Mouse (Mus musculus) MEL (cell line): ENCODE measurements around the gene Ptprr. TPM values are rescaled to one million over a fixed set of nuclear protein-coding genes. Genes with fewer than 3 reads are reported as not detected.

Experiments
- DNase-seq: peaks from one replicate; pipeline ENCODE4 v3.0.0; 2011; ENCODE audit warnings: low read depth, low spot score
- H3K27ac ChIP-seq: 2 replicates; pipeline ENCODE4 v1.5.1; 2012; ENCODE audit warnings: low read depth, mild to moderate bottlenecking, control low read depth, low read length, moderate library complexity; ENCODE audit not compliant: control insufficient read depth
- H3K27me3 ChIP-seq, 2 experiments: fragments of 150-350 bp in 1 of 2; sonication (generic) in 1 of 2; 2 replicates each; pipeline ENCODE4 v1.6.1; 2012; ENCODE audit warnings: low read length in 2 of 2, mild to moderate bottlenecking in 2 of 2, improper control_type of control experiment in 1 of 2, moderate library complexity in 1 of 2; ENCODE audit not compliant: insufficient read depth in 2 of 2, control insufficient read depth in 1 of 2
- H3K36me3 ChIP-seq, 2 experiments: 2 replicates each; pipeline ENCODE4 v1.6.1; 2012 to 2014; ENCODE audit warnings: low read length in 2 of 2, improper control_type of control experiment in 1 of 2, inconsistent platforms in 1 of 2, mild to moderate bottlenecking in 1 of 2; ENCODE audit not compliant: insufficient read depth in 2 of 2, control insufficient read depth in 1 of 2
- H3K4me1 ChIP-seq, 2 experiments: fragments of 150-350 bp in 1 of 2; sonication (generic) in 1 of 2; 2 replicates each; pipeline ENCODE4 v1.6.1; 2012; ENCODE audit warnings: low read length in 2 of 2, improper control_type of control experiment in 1 of 2, mild to moderate bottlenecking in 1 of 2; ENCODE audit not compliant: insufficient read depth in 2 of 2, control insufficient read depth in 1 of 2
- H3K4me3 ChIP-seq, 2 experiments: fragments of 150-350 bp in 1 of 2; sonication (generic) in 1 of 2; 2 replicates each; pipeline ENCODE4 v1.5.1; 2012; ENCODE audit warnings: low read depth in 2 of 2, low read length in 2 of 2, mild to moderate bottlenecking in 2 of 2, moderate library complexity in 2 of 2, control low read depth in 1 of 2, improper control_type of control experiment in 1 of 2; ENCODE audit not compliant: control insufficient read depth in 1 of 2, insufficient read depth in 1 of 2
- H3K79me2 ChIP-seq: 2 replicates; pipeline ENCODE4 v1.6.1; 2012; ENCODE audit warnings: mild to moderate bottlenecking, low read length, moderate library complexity; ENCODE audit not compliant: control insufficient read depth, poor library complexity, insufficient read depth
- H3K9ac ChIP-seq: 2 replicates; pipeline ENCODE4 v1.6.1; 2012; ENCODE audit warnings: low read depth, mild to moderate bottlenecking, control low read depth, low read length, moderate library complexity; ENCODE audit not compliant: control insufficient read depth, poor library complexity, severe bottlenecking
- H3K9me3 ChIP-seq: fragments of 150-350 bp; sonication (generic); replicated peaks from 2 replicates; pipeline ENCODE4 v1.6.1; 2012; ENCODE audit warnings: mild to moderate bottlenecking, low read length, improper control_type of control experiment, moderate library complexity; ENCODE audit not compliant: insufficient read depth
- CHD1 ChIP-seq: IDR thresholded peaks from 2 replicates; pipeline ENCODE4 v1.6.1; 2012; ENCODE audit warnings: low read depth, mild to moderate bottlenecking, inconsistent platforms, low read length, improper control_type of control experiment
- CHD2 ChIP-seq: IDR thresholded peaks from 2 replicates; pipeline ENCODE4 v1.6.1; 2011; ENCODE audit warnings: low read length, improper control_type of control experiment
- E2F4 ChIP-seq: IDR thresholded peaks from 2 replicates; pipeline ENCODE4 v1.6.1; 2011; ENCODE audit warnings: low read depth, low read length, improper control_type of control experiment, borderline replicate concordance
- ELF1 ChIP-seq: IDR thresholded peaks from 2 replicates; pipeline ENCODE4 v1.6.1; 2014; ENCODE audit warnings: low read depth, mild to moderate bottlenecking, inconsistent platforms, low read length, improper control_type of control experiment, moderate library complexity
- GABPA ChIP-seq: IDR thresholded peaks from 2 replicates; pipeline ENCODE4 v1.6.1; 2012; ENCODE audit warnings: low read depth, mild to moderate bottlenecking, inconsistent platforms, low read length, improper control_type of control experiment, moderate library complexity
- GATA1 ChIP-seq: IDR thresholded peaks from 2 replicates; pipeline ENCODE4 v1.6.1; 2011; ENCODE audit warnings: low read depth, low read length, improper control_type of control experiment
- JUND ChIP-seq: IDR thresholded peaks from 2 replicates; pipeline ENCODE4 v1.6.1; 2011; ENCODE audit warnings: low read depth, mild to moderate bottlenecking, improper control_type of control experiment, low read length
- MAFK ChIP-seq: IDR thresholded peaks from 2 replicates; pipeline ENCODE4 v1.6.1; 2011; ENCODE audit warnings: low read depth, mild to moderate bottlenecking, low read length, improper control_type of control experiment, borderline replicate concordance
- MAZ ChIP-seq: IDR thresholded peaks from 2 replicates; pipeline ENCODE4 v1.6.1; 2012; ENCODE audit warnings: low read depth, mild to moderate bottlenecking, inconsistent platforms, low read length, improper control_type of control experiment
- MEF2A ChIP-seq: IDR thresholded peaks from 2 replicates; pipeline ENCODE4 v1.6.1; 2014; ENCODE audit warnings: low read depth, mild to moderate bottlenecking, inconsistent platforms, low read length, improper control_type of control experiment; ENCODE audit not compliant: poor library complexity, insufficient replicate concordance, severe bottlenecking; ENCODE audit errors: extremely low read depth
- MXI1 ChIP-seq: IDR thresholded peaks from 2 replicates; pipeline ENCODE4 v1.6.1; 2011; ENCODE audit warnings: mild to moderate bottlenecking, low read depth, low read length, improper control_type of control experiment
- MYB ChIP-seq: IDR thresholded peaks from 2 replicates; pipeline ENCODE4 v1.6.1; 2011; ENCODE audit warnings: mild to moderate bottlenecking, low read depth, low read length, improper control_type of control experiment
- NELFE ChIP-seq: IDR thresholded peaks from 2 replicates; pipeline ENCODE4 v1.6.1; 2011; ENCODE audit warnings: low read depth, low read length, improper control_type of control experiment
- POLR2AphosphoS5 ChIP-seq: IDR thresholded peaks from 2 replicates; pipeline ENCODE4 v1.6.1; 2012; ENCODE audit warnings: low read depth, borderline replicate concordance, mild to moderate bottlenecking, inconsistent platforms, low read length, moderate library complexity, mixed read lengths
- RAD21 ChIP-seq: IDR thresholded peaks from 2 replicates; pipeline ENCODE4 v1.6.1; 2011; ENCODE audit warnings: mild to moderate bottlenecking, low read depth, low read length, improper control_type of control experiment
- TBP ChIP-seq: IDR thresholded peaks from 2 replicates; pipeline ENCODE4 v1.8.0; 2011; ENCODE audit warnings: low read depth, low read length, improper control_type of control experiment
- USF1 ChIP-seq: IDR thresholded peaks from 2 replicates; pipeline ENCODE4 v1.6.1; 2014; ENCODE audit warnings: low read depth, mild to moderate bottlenecking, inconsistent platforms, low read length, improper control_type of control experiment, moderate library complexity
- ZKSCAN1 ChIP-seq: IDR thresholded peaks from 2 replicates; pipeline ENCODE4 v1.6.1; 2012; ENCODE audit warnings: low read depth, mild to moderate bottlenecking, inconsistent platforms, low read length, improper control_type of control experiment, moderate library complexity
- ZMIZ1 ChIP-seq: IDR thresholded peaks from 2 replicates; pipeline ENCODE4 v1.6.1; 2012; ENCODE audit warnings: low read depth, mild to moderate bottlenecking, inconsistent platforms, low read length, improper control_type of control experiment, moderate library complexity
- ZNF384 ChIP-seq: IDR thresholded peaks from 2 replicates; pipeline ENCODE4 v1.6.1; 2012; ENCODE audit warnings: low read depth, mild to moderate bottlenecking, inconsistent platforms, low read length, improper control_type of control experiment
- polyA plus RNA-seq, 2 experiments: library from polyadenylated mRNA; stranded (reverse) in 1 of 2; unstranded in 1 of 2; fragments of >175 nt in 1 of 2; fragments of >200 nt in 1 of 2; gene quantifications; 2 replicates each; pipeline versions ENCODE4 v1.2.1 to v1.2.4; 2012; ENCODE audit warnings: low replicate concordance in 2 of 2, low read depth in 1 of 2; ENCODE audit not compliant: insufficient read length in 2 of 2, insufficient read depth in 1 of 2, missing spikeins in 1 of 2
- total RNA-seq: library from RNA; depleted of rRNA; stranded (reverse); fragments of 300-350 nt; gene quantifications from 2 replicates; pipeline ENCODE4 v1.2.3, GENCODE M21; 2012

Gene Ptprr
- total and polyA plus RNA-seq, 3 experiments = not detected

DNA sequence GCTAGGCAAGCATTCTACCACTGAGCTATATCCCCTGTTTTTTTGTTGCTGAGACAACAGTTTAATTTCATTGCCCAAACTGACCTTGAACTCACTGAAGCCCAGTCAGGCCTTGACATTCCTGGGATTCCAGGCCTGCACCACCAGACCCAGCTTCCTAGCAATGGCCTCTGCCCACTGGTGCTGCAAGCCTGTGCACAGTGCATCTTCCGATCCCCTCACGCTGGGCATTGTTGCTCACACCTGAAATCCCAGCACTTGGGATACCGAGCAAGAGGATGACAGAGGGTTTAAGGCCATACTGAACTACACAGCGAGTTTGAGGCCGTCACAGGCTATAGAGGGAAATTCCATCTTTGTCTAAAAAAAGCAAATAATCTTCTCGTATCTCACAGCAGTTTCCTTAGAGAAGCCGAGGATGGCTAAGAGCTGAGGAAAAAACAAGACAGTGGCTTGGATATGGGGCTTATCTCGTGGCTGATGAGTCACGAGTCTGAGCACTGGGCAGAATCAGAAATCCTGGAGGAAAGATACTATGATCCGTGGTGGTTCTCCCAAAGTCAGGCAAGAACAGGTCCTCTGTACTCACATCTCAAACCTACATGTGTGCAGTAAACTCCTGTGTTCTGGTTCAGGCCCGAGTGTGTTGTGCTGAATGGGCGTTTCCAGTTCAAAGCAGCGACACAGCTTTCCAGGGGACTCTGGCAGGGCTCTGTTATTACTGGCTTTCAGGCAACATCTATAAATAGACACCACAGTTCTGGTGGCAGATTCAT lies 242.8 kb downstream of the Ptprr start:
- Histone ChIP-seq H3K27ac (no peak overlapping the region), H3K4me1 (no peaks in the 10 kb centered on the region)
- TF ChIP-seq E2F4 (no peak), MAZ (no peak), JUND (no peak), ZNF384 (no peak), NELFE (no peak), CHD1 (no peak), ZKSCAN1 (no peak)

DNA sequence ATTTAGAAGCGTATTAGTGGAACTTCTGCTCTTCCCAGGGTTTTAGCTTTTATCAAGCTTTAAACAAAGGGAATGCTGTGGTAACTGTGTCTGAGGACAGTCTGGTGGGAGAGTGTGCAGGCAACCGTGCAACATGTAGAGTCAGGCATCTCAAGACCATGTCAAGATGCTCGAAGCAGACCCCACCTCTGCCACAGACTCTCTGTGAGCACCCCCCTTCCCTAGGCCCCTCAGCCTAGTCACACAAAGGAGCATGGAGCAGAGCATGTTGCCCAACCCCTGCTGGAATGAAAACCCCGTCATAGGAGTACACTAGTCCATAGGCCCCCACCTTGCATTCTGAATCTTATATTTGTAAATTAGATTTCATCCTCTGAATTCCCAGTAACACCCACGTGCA lies 243.5 kb downstream of the Ptprr start:
- H3K27ac ChIP-seq = no peak overlapping the region
- no peak overlapping the region for H3K9ac ChIP-seq
- DNase-seq = no peak
- H3K36me3 ChIP-seq = no peaks in the 10 kb centered on the region
- no peaks in the 10 kb centered on the region for H3K9me3 ChIP-seq
- H3K27me3 ChIP-seq = no peaks in the 10 kb centered on the region
- no peaks in the 10 kb centered on the region for H3K79me2 ChIP-seq
- H3K4me1 ChIP-seq = no peaks in the 10 kb centered on the region
- H3K4me3 ChIP-seq = no peak overlapping the region
- no peak for TF ChIP-seq RAD21
- TF ChIP-seq GATA1 = no peak
- TF ChIP-seq USF1 = no peak
- no peak for TF ChIP-seq POLR2AphosphoS5
- TF ChIP-seq E2F4 = no peak
- TF ChIP-seq MXI1 = no peak
- no peak for TF ChIP-seq CHD2
- no peak for TF ChIP-seq TBP
- no peak for TF ChIP-seq MEF2A
- TF ChIP-seq ZMIZ1 = no peak
- no peak for TF ChIP-seq GABPA
- TF ChIP-seq ZNF384 = no peak
- no peak for TF ChIP-seq ELF1
- no peak for TF ChIP-seq JUND
- TF ChIP-seq MYB = no peak
- TF ChIP-seq MAFK = no peak
- TF ChIP-seq, all 39 proteins: peak for 0

More for the DNA sequence above, 242.8 kb downstream of the Ptprr start:
- no peak overlapping the region for H3K4me3 ChIP-seq
- DNase-seq = no peak
- no peaks in the 10 kb centered on the region for H3K79me2 ChIP-seq
- no peak overlapping the region for H3K9ac ChIP-seq
- H3K36me3 ChIP-seq = no peaks in the 10 kb centered on the region
- H3K27me3 ChIP-seq = no peaks in the 10 kb centered on the region
- H3K9me3 ChIP-seq = no peaks in the 10 kb centered on the region
